Comparison of ENCODE assay signal across 8 mouse cellular contexts in the genomic region with DNA sequence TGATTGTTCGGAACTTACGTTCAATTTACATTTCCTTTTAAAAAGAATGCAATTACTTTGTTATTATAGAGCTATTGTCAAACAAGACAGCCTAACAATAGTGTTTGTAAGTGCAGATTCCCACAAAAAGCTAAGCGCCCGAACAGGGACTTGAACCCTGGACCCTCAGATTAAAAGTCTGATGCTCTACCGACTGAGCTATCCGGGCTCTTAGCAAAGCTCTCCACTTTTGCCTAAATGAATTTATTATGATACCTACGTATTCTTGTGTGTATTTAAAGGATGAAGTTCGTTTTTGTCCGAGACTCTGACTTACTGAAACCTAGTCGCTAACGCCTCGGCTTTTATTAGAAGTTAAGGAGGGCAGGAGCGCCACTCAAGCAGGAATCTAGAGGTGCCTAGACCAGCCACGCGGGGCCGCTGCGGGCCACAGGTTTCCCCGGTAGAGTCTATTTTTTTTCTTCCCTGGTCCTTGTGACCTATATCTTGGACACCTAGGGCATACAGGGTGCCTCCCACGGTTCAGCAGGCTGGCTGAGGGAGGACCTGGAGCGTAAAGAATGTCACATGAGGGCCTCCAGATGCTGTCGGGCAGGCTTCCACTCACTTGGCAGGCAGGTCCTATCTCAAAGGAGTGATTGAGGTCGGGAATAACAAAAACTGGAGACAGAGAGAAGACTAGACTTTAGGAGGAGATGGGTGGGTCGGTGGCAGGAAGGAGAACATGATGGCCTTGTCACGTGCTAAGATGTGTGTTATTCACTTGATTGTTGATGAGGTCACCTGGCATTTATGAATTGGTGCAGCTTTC. TPM values are rescaled to one million over a fixed set of nuclear protein-coding genes. Genes with fewer than 3 reads are reported as not detected.
DNase-seq lines count a peak whose midpoint lies in the region; ATAC-seq lines count a peak whose summit lies in the region.

No protein-coding gene starts in this region.

- no peaks in the 10 kb centered on the region for H3K9me3 ChIP-seq in hindbrain, embryonic 15.5 days

- WGBS in hindbrain, embryonic 15.5 days: under 1% methylated on average over 24 of the region's 24 CpGs

- ATAC-seq in frontal cortex, adult (ENCODE audit: low TSS enrichment): peak; percentile 26; the same call in 1 of the 2 replicates
- ATAC-seq in hindbrain, embryonic 15.5 days (ENCODE audit: low FRiP score, low read depth): peak; percentile 27

- H3K4me1 ChIP-seq in hindbrain, embryonic 15.5 days (replicated peaks): peaks cover 33% of the 10 kb centered on the region

- H3K4me3 ChIP-seq in hindbrain, embryonic 15.5 days: peak overlapping the region; percentile 61

- H3K27ac ChIP-seq in hindbrain, embryonic 15.5 days (replicated peaks): peak overlapping the region; percentile 83

- peak; percentile 92 for DNase-seq in NIH3T3 (ENCODE audit: low read depth)
- peak; percentile 88 for DNase-seq in cerebellum, adult 8-10 months
- peak; percentile 81 for DNase-seq in left cerebral cortex, adult 11 months (ENCODE audit: low spot score)
- DNase-seq in lung, postnatal 4 days: peak; percentile 84 to 87
- peak; percentile 83 to 86 for DNase-seq in right cerebral cortex, adult 2 months (ENCODE audit: low spot score in 2 of 2)
- DNase-seq in urinary bladder, postnatal 25 days (ENCODE audit: low spot score): peak; percentile 60

- no peaks in the 10 kb centered on the region for H3K36me3 ChIP-seq in hindbrain, embryonic 15.5 days

- peaks cover 9% of the 10 kb centered on the region for H3K27me3 ChIP-seq in hindbrain, embryonic 15.5 days

- peak overlapping the region; percentile 56 for H3K9ac ChIP-seq in hindbrain, embryonic 15.5 days

- peak overlapping the region; percentile 76 for H3K4me2 ChIP-seq in hindbrain, embryonic 15.5 days

RNA-seq across cellular contexts. Expression of a gene that starts 0.5 kb away (rescaled TPM):
- 4.7 and 6.5 TPM in 2 replicates for polyA plus RNA-seq in hindbrain, embryonic 15.5 days (2015; fragmentation: Nextera tagmentation; extraction: Ambion mirVana)

RNA-seq across cellular contexts. Expression of a gene that starts 2.9 kb away (rescaled TPM):
- polyA plus RNA-seq in hindbrain, embryonic 15.5 days (2015; fragmentation: Nextera tagmentation; extraction: Ambion mirVana): 0.40 and 0.42 TPM in 2 replicates

RNA-seq across cellular contexts. Expression of a gene that starts 5.0 kb away (rescaled TPM):
- polyA plus RNA-seq in hindbrain, embryonic 15.5 days (2015; fragmentation: Nextera tagmentation; extraction: Ambion mirVana): 0.87 and 0.98 TPM in 2 replicates

RNA-seq across cellular contexts. Expression of a gene that starts 30.2 kb away (rescaled TPM):
- polyA plus RNA-seq in hindbrain, embryonic 15.5 days (2015; fragmentation: Nextera tagmentation; extraction: Ambion mirVana): 10.0 and 10.1 TPM in 2 replicates

RNA-seq across cellular contexts. Expression of a gene that starts 31.5 kb away (rescaled TPM):
- polyA plus RNA-seq in hindbrain, embryonic 15.5 days (2015; fragmentation: Nextera tagmentation; extraction: Ambion mirVana): 0.35 and 0.72 TPM in 2 replicates

Comparison
In these comparisons a context has a peak if more than half of its experiments do, and no peak if none do; other contexts are left out.
1. Peak in every context shown above with its lines: DNase-seq, ATAC-seq, H3K4me3 ChIP-seq and H3K27ac ChIP-seq.